8 mouse cellular contexts compared by ENCODE assay signal in the genomic region with DNA sequence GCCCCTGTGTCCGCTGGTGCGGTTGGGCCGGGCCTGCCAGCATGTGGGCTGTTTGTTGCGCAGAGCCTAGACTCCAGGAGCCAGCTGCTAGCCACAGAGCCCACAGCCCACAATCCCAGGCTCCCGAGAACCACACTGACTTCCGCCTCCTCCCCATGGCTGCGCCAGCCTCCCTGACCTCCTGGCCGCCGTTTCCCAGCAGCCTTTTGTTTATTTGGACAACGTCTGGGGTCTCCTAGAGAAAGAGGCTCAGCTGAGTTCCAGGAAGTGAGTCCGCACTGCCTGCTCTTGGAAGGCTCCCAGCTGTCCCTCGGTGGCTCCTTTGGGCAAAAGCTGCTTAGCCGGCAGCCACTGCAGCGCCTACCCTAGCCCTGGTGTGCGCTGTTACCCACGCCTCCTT. TPM values are rescaled to one million over a fixed set of nuclear protein-coding genes. Genes with fewer than 3 reads are reported as not detected.
A peak's percentile ranks its signal among the peaks of the same experiment; 100 is the strongest.
DNase-seq lines count a peak whose midpoint lies in the region; ATAC-seq lines count a peak whose summit lies in the region.

No protein-coding gene starts in this region.

- peak; percentile 58 for ATAC-seq in embryonic facial prominence, embryonic 11.5 days (replicated peaks; ENCODE audit: insufficient number of reproducible peaks, low FRiP score, low TSS enrichment, low read depth)
- peak; percentile 85 for ATAC-seq in lung, embryonic 15.5 days (ENCODE audit: borderline replicate concordance, extremely low read depth, low FRiP score, low TSS enrichment)

- no peak overlapping the region for H3K4me3 ChIP-seq in embryonic facial prominence, embryonic 11.5 days (ENCODE audit: low read depth, low read length)
- peak overlapping the region; percentile 47 for H3K4me3 ChIP-seq in heart, embryonic 10.5 days
- H3K4me3 ChIP-seq in lung, embryonic 15.5 days = peak overlapping the region; percentile 10

- peak overlapping the region; percentile 40 for H3K4me2 ChIP-seq in embryonic facial prominence, embryonic 11.5 days (ENCODE audit: low read depth, low read length)
- H3K4me2 ChIP-seq in lung, embryonic 15.5 days = peak overlapping the region; percentile 52

- H3K27me3 ChIP-seq in embryonic facial prominence, embryonic 11.5 days (ENCODE audit: control insufficient read depth, insufficient read depth, low read length) = no peaks in the 10 kb centered on the region
- H3K27me3 ChIP-seq in heart, embryonic 10.5 days (ENCODE audit: insufficient read depth, poor library complexity, severe bottlenecking) = peaks cover 10% of the 10 kb centered on the region
- no peaks in the 10 kb centered on the region for H3K27me3 ChIP-seq in lung, embryonic 15.5 days

- WGBS in embryonic facial prominence, embryonic 11.5 days = 4% methylated on average over 16 of the region's 16 CpGs
- WGBS in heart, embryonic 10.5 days = 3% methylated on average over 16 of the region's 16 CpGs
- WGBS in lung, embryonic 15.5 days = 3% methylated on average over 16 of the region's 16 CpGs

- H3K36me3 ChIP-seq in embryonic facial prominence, embryonic 11.5 days (replicated peaks; ENCODE audit: control insufficient read depth, insufficient read depth, low read depth, low read length) = no peaks in the 10 kb centered on the region
- H3K36me3 ChIP-seq in heart, embryonic 10.5 days = no peaks in the 10 kb centered on the region
- H3K36me3 ChIP-seq in lung, embryonic 15.5 days = no peaks in the 10 kb centered on the region

- peak overlapping the region; percentile 74 for H3K27ac ChIP-seq in embryonic facial prominence, embryonic 11.5 days (replicated peaks; ENCODE audit: low read depth, low read length)
- H3K27ac ChIP-seq in heart, embryonic 10.5 days = peak overlapping the region; percentile 91
- H3K27ac ChIP-seq in lung, embryonic 15.5 days = peak overlapping the region; percentile 91

- H3K4me1 ChIP-seq in embryonic facial prominence, embryonic 11.5 days (ENCODE audit: control insufficient read depth, insufficient read depth, low read length) = peaks cover 7% of the 10 kb centered on the region
- H3K4me1 ChIP-seq in heart, embryonic 10.5 days = peaks cover 56% of the 10 kb centered on the region
- H3K4me1 ChIP-seq in lung, embryonic 15.5 days = peaks cover 41% of the 10 kb centered on the region

- H3K9me3 ChIP-seq in embryonic facial prominence, embryonic 11.5 days (replicated peaks; ENCODE audit: control insufficient read depth, low read length) = no peaks in the 10 kb centered on the region
- H3K9me3 ChIP-seq in heart, embryonic 10.5 days = no peaks in the 10 kb centered on the region
- no peaks in the 10 kb centered on the region for H3K9me3 ChIP-seq in lung, embryonic 15.5 days

- peak; percentile 78 for DNase-seq in adrenal gland, adult 2 months
- DNase-seq in embryonic facial prominence, embryonic 11.5 days (ENCODE audit: low spot score) = peak; percentile 77
- DNase-seq in heart, embryonic 10.5 days (ENCODE audit: low spot score) = peak; percentile 91
- DNase-seq in kidney, adult 8-10 months = peak; percentile 67 to 74
- peak; percentile 67 for DNase-seq in ovary, postnatal 36 days (ENCODE audit: low spot score)
- DNase-seq in frontal cortex, adult 2 months (ENCODE audit: extremely low spot score in 1 of 2, low spot score in 1 of 2) = no peak
- no peak for DNase-seq in cerebellum, adult 11-12 months

- H3K9ac ChIP-seq in embryonic facial prominence, embryonic 11.5 days (replicated peaks; ENCODE audit: low read length) = peak overlapping the region; percentile 30
- peak overlapping the region; percentile 21 for H3K9ac ChIP-seq in lung, embryonic 15.5 days

RNA-seq across cellular contexts. Expression of gene Zcchc14, which starts 12.6 kb away (rescaled TPM):
- total RNA-seq in adrenal gland, adult 2 months (2021) = 10 to 100 TPM; 32.9 to 44.8 TPM
- polyA plus RNA-seq in adrenal gland, adult 2 months (2012; rRNA removed) = 41.2 and 44.0 TPM in 2 replicates
- polyA plus RNA-seq in embryonic facial prominence, embryonic 11.5 days (2014; fragmentation: Nextera tagmentation; extraction: Ambion mirVana) = 17.4 and 19.7 TPM in 2 replicates
- polyA plus RNA-seq in heart, embryonic 10.5 days (2016; fragmentation: Nextera tagmentation; extraction: Ambion mirVana) = 7.8 and 10.9 TPM in 2 replicates
- 13.5 and 14.2 TPM in 2 replicates for polyA plus RNA-seq in lung, embryonic 15.5 days (2015; fragmentation: Nextera tagmentation; extraction: Ambion mirVana)
- 51.8 and 59.3 TPM in 2 replicates for polyA plus RNA-seq in frontal cortex, adult 2 months (2012; rRNA removed)

Comparison
In these comparisons a context has a peak if more than half of its experiments do, and no peak if none do; other contexts are left out.
1. DNase-seq: peak in adrenal gland, adult 2 months (single experiment), embryonic facial prominence, embryonic 11.5 days (single experiment), heart, embryonic 10.5 days (single experiment), kidney, adult 8-10 months (2 of 2) and ovary, postnatal 36 days (single experiment); none in frontal cortex, adult 2 months (0 of 2) and cerebellum, adult 11-12 months (single experiment).
2. Peak in every context shown above with its lines, with median percentiles within 50 percentile points of each other: H3K27ac ChIP-seq.